Mouse (Mus musculus) gastrocnemius, adult 2 months (tissue): ENCODE data around the gene Plgrkt. TPM values are rescaled to one million over a fixed set of nuclear protein-coding genes. Genes with fewer than 3 reads are reported as not detected.
A peak's percentile ranks its signal among the peaks of the same experiment; 100 is the strongest.

Source experiments
- DNase-seq: peaks from one replicate; pipeline ENCODE4 v3.0.0; 2022
- H3K27ac ChIP-seq: fragments of 200-600 bp; 2 replicates; pipeline ENCODE4 v1.8.1; 2022; ENCODE audit warnings: mild to moderate bottlenecking
- H3K4me3 ChIP-seq: fragments of 200-600 bp; 2 replicates; pipeline ENCODE4 v1.8.1; 2022; ENCODE audit warnings: mild to moderate bottlenecking, moderate library complexity
- CTCF ChIP-seq: fragments of 200-600 bp; IDR thresholded peaks from 2 replicates; pipeline ENCODE4 v1.8.1; 2022; ENCODE audit warnings: antibody characterized with exemption, mild to moderate bottlenecking, moderate library complexity
- intact Hi-C: fragments of 180-260 bp; cut with DNase I; formaldehyde crosslinking; loops from one replicate; pipeline ENCODE4 v1.15.1; 2025
- total RNA-seq, 2 experiments: library from RNA; stranded (reverse); gene quantifications; 2 replicates each; pipeline ENCODE4 v1.2.3; 2021

The Plgrkt gene
- total RNA-seq, 2 experiments from 2014 or later, result 16.1 to 21.2 TPM

GRCm38 (mm10) chr19:29373438-29373837 lies 6.2 kb upstream of the Plgrkt start:
- intact Hi-C loops, result no loop called here
- no peak for DNase-seq
- TF ChIP-seq CTCF, result no peak
- Histone ChIP-seq H3K27ac (peak overlapping the region; percentile 28; the same call in 1 of the 2 replicates), H3K4me3 (peak overlapping the region; percentile 37)

- H3K4me3 ChIP-seq, result peak overlapping the region; percentile 70
- no peak for DNase-seq
- peak overlapping the region; percentile 78 for H3K27ac ChIP-seq
- intact Hi-C loops, result no loop called here
- TF ChIP-seq CTCF, result no peak
Observed at GRCm38 (mm10) chr19:29372621-29373020, 5.4 kb upstream of the Plgrkt start.

GRCm38 (mm10) chr19:29372138-29372537 lies 4.9 kb upstream of the Plgrkt start:
- DNase-seq, result peak; percentile 44
- intact Hi-C loops, result no loop called here
- H3K4me3 ChIP-seq, result peak overlapping the region; percentile 70
- H3K27ac ChIP-seq, result peak overlapping the region; percentile 78
- TF ChIP-seq CTCF, result no peak

GRCm38 (mm10) chr19:29371284-29372081 lies 4.3 kb upstream of the Plgrkt start:
- no peak for TF ChIP-seq CTCF
- peak overlapping the region; percentile 70 for H3K4me3 ChIP-seq
- intact Hi-C loops, result no loop called here

GRCm38 (mm10) chr19:29370545-29371283 lies 3.5 kb upstream of the Plgrkt start:
- TF ChIP-seq CTCF, result no peak
- no peak overlapping the region; the same call in 1 of the 2 replicates for H3K4me3 ChIP-seq
- no peak for DNase-seq
- peak overlapping the region; percentile 78 for H3K27ac ChIP-seq
- intact Hi-C loops, result no loop called here

More at GRCm38 (mm10) chr19:29371284-29372081, 4.3 kb upstream of the Plgrkt start:
- H3K27ac ChIP-seq, result peak overlapping the region; percentile 78
- no peak for DNase-seq

GRCm38 (mm10) chr19:29370112-29370511 lies 2.9 kb upstream of the Plgrkt start:
- Histone ChIP-seq H3K4me3 (no peak overlapping the region), H3K27ac (peak overlapping the region; percentile 40; the same call in 1 of the 2 replicates)
- no peak for TF ChIP-seq CTCF
- DNase-seq, result peak; percentile 28
- intact Hi-C loops, result no loop called here

- Histone ChIP-seq H3K4me3 (peak overlapping the region; percentile 30; the same call in 1 of the 2 replicates), H3K27ac (peak overlapping the region; percentile 40; the same call in 1 of the 2 replicates)
- DNase-seq, result no peak
- TF ChIP-seq CTCF, result no peak
- intact Hi-C loops, result loop anchor here (5.0 kb wide), 1 partner anchor 194 kb away; no protein-coding TSS in a partner anchor
Observed at GRCm38 (mm10) chr19:29368671-29369309, 1.6 kb upstream of the Plgrkt start.

GRCm38 (mm10) chr19:29368041-29368440 lies 851 bp upstream of the Plgrkt start:
- intact Hi-C loops, result loop anchor here (5.0 kb wide), 1 partner anchor 194 kb away; no protein-coding TSS in a partner anchor
- TF ChIP-seq CTCF, result no peak

GRCm38 (mm10) chr19:29366226-29366968 lies 793 bp downstream of the Plgrkt start:
- no peak for TF ChIP-seq CTCF
- Histone ChIP-seq H3K27ac (peak overlapping the region; percentile 89), H3K4me3 (peak overlapping the region; percentile 82)
- intact Hi-C loops, result loop anchor here (5.0 kb wide), 1 partner anchor 196 kb away; no protein-coding TSS in a partner anchor
- no peak for DNase-seq

More at GRCm38 (mm10) chr19:29368041-29368440, 851 bp upstream of the Plgrkt start:
- peak overlapping the region; percentile 82 for H3K4me3 ChIP-seq
- H3K27ac ChIP-seq, result peak overlapping the region; percentile 89
- DNase-seq, result no peak

- no peak for TF ChIP-seq CTCF
- Histone ChIP-seq H3K27ac (no peak overlapping the region), H3K4me3 (no peak overlapping the region)
- DNase-seq, result no peak
- intact Hi-C loops, result loop anchor here (2.0 to 5.0 kb wide), 2 partner anchors 136 to 197 kb away; no protein-coding TSS in a partner anchor
Observed at GRCm38 (mm10) chr19:29365105-29365504, 2.1 kb downstream of the Plgrkt start.

GRCm38 (mm10) chr19:29364076-29364475 lies 3.1 kb downstream of the Plgrkt start:
- intact Hi-C loops, result loop anchor here (2.0 kb wide), 1 partner anchor 137 kb away; no protein-coding TSS in a partner anchor
- H3K4me3 ChIP-seq, result no peak overlapping the region
- no peak for DNase-seq
- H3K27ac ChIP-seq, result no peak overlapping the region
- TF ChIP-seq CTCF, result no peak
